Mouse (Mus musculus) right cerebral cortex, postnatal 4 days (tissue): ENCODE measurements around the gene Akap10.
"Not testable (repeated sequence)": the region's sequence is repeated elsewhere in the genome, so short reads cannot be mapped to it uniquely, and the experiment has no call there.

ENCODE experiments used
- DNase-seq: peaks from one replicate; pipeline ENCODE4 v3.0.0-alpha.2; 2022

The Akap10 gene

DNA sequence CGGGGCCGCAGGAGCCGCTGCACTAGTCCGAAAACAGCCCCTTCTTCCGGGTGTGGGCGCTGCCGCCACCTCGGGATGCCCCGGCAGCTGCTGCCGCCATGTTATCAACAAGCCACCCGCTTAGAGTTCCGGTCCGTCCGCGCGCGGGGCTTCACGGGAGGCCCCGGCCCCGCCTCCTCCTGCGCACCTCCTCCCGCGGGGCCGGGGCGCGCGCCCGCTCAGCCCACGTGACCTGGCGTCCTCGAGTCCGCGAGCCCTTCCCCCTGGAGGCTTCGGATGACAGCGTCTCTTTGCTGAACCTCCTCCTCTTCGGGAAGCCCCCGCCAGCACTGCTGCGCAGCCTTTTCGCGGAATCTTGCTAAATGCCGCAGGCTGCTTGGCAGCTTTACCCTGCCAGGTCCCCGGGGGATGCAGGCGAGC is at the start of gene Akap10:
Gene Akap10, minus strand, starts transcription at position 155 of the 420 bp plus-strand sequence.
- DNase-seq: peak; percentile 95

DNA sequence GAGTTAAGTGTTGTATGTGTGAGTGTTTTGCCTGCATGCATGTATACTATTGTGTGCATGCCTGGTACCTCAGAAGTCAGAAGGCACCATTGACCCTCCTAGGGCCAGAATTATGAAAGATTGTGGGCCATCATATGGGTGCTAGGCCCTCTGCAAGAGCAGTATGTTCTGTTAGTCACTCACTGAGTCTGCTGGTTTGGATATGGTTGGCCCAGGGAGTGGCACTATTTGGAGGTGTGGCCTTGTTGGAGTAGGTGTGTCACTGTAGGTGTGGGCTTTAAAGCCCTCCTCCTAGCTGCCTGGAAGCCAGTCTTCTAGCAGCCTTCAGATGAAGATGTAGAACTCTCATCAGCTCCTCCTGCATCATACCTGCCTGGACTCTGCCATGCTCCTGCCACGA is 45.7 kb upstream of the Akap10 start:
- no peak for DNase-seq

GRCm38 (mm10) chr11:61974106-61974707 is 44.2 kb upstream of the Akap10 start:
- DNase-seq: no peak

DNA sequence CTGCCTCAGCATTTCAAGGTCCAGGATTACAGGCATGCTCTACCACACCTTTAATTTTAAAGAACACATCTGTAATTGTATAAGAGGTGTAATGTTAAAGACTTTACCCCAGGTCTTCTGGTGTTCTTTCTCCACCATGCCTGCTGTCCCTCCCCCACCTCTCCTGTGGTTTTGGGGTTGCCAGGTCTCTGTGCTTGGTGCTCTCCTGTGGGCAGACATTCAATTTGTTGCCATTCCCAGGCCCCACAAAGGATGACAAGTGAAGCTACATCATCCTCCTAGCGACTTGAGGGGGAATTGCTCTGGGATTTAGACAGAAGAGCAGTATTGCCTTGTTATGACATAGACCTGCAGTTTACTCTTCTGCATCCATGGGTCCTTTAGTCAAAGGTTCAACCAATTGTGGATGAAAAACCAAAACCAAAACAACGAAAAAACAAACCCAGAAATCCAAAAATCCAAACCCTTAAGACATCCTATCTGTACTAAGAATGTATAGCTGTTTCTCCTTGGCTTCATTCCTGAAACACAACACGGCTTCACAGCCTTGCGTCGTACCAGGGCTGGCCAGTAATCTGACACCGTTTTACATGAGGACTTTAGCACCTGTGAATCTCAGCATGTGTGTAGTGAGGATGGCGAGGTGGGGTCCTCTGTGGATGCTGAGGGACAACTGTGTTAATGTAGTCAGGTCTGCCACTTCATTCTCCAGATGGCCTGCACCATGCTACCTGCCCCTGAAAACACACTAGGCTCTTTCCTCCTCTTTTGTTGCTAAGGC is 41.6 kb upstream of the Akap10 start:
- DNase-seq: no peak

DNA sequence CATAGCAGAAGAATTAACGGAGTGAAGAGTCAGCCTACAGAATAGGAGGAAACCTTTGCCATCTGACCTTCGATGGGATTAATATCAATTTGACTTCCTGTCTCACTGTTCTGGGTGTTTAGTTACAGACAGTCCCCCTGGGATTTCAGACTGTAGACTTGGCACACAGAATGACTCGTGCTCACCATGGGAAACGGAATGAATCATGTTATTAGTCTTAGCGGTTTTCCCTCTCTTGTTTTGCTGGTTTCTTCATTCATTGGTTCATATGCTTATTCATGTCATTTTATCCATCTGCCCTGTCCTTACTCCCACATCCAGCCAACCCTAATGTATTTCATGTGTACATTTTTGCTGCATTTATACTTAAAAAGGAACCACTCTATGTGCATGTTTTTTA is 40.8 kb upstream of the Akap10 start:
- DNase-seq: no peak

GRCm38 (mm10) chr11:61968875-61969274 is 38.8 kb upstream of the Akap10 start:
- DNase-seq: no peak

DNA sequence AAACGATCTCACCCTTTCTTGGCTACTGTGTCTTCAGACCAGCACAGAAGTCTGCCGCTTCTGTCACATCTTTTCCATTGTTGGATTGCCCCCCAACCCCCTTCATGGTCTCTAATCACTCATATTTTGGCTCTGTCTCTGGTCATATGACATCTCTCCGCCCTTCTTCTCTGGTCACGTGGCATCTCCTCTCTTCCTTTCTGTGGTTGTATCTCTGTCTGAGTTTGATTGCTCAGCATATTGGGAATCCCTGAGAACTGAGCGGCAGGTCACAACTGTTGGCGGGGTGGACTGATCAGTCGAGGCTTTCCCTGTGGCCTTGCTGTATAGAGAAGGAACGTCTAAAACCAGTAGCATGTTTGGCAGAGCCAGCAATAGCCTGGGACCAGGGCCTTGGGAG is 37.0 kb upstream of the Akap10 start:
- no peak for DNase-seq

- no peak for DNase-seq
Measured at GRCm38 (mm10) chr11:61964611-61965010, 34.6 kb upstream of the Akap10 start.

- no peak for DNase-seq
Measured at GRCm38 (mm10) chr11:61963193-61963592, 33.1 kb upstream of the Akap10 start.

DNA sequence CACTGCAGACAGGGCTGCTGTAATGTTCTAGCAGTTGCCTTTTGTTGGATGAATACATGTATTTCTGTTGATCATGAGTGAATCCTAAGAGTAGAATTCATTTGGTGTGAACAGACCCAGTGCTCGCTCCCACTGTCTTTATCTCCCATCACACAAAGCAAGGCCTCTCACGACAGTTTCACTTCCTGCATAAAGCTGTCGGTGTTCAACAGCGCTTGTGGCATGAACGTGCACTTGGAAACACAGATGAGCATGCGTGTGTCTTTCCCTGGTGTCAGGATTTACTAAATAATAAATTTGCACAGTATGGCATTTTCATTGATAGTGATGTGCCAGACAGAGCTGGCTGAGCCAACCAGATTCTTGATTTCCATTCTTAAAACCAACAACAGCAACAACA is 32.6 kb upstream of the Akap10 start:
- no peak for DNase-seq

GRCm38 (mm10) chr11:61960096-61960495 is 30.0 kb upstream of the Akap10 start:
- DNase-seq: no peak

- DNase-seq: not testable (repeated sequence)
Measured at GRCm38 (mm10) chr11:61958706-61959105, 28.7 kb upstream of the Akap10 start.

GRCm38 (mm10) chr11:61957296-61957813 is 27.3 kb upstream of the Akap10 start:
- DNase-seq: no peak

GRCm38 (mm10) chr11:61956572-61957295 is 26.7 kb upstream of the Akap10 start, which contains the start of gene Specc1:
Gene Specc1 (plus strand): TSS chr11:61956763.
- DNase-seq: peak; percentile 98

GRCm38 (mm10) chr11:61955951-61956350 is 25.9 kb upstream of the Akap10 start:
- DNase-seq: no peak

- no peak for DNase-seq
Measured at GRCm38 (mm10) chr11:61955136-61955535, 25.1 kb upstream of the Akap10 start.

DNA sequence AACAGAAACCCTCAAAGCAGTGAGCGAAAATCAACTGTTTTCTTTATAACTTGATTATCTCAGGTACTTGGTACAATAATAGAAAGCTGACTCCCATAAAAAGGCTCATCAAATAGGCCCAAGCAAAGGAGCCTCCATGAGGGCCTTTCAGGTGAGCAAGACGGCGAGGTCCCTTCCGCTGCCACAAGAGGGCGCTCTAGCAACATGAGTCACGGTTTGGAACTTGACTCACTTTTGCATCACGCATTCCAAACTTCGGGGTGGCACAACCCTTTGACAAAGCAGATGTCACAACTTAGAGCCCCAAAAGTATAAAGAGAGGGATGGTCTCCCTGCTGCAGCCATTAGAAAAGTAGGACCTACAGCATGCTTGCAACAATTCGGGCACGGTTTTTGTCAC is 20.6 kb upstream of the Akap10 start:
- peak; percentile 94 for DNase-seq

GRCm38 (mm10) chr11:61949315-61949714 is 19.3 kb upstream of the Akap10 start:
- peak; percentile 63 for DNase-seq

DNA sequence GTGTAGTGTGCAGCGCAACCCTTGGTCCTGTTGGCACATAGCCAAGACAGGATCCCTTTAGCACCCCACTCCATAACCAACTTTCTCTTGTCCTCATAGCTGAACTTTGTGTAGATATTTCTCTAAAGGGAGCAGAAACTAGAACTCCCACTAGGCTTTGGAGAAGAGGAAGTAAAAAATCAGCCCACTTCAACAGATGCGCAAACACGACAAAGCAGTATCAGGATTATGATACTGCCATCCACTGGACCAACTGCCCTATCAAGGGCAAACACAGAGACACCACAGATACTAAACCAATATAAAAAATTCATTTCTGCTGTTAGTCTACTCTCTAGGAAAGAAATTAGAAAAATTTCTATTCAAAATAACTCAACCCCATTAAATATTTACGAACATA is 16.6 kb upstream of the Akap10 start:
- no peak for DNase-seq

DNA sequence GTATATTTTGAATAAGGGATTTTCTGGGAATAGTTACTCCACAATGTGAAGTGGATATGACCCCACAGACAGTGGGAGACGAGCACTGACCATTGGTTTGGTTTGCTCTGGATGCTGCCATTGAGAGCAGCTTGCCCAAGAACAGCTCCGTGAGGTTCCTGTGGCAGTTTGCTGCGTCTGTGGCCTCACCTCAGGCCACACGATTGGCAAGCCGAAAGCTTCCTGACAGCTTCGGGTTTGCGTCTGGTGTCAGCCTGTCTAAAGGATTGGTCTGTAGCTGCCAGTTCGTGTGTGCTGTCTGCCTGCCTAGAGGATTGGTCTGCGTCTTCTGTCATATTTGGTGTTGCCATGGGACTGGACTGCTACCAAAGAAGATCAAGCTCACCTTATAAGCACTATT is 14.4 kb upstream of the Akap10 start:
- DNase-seq: no peak

GRCm38 (mm10) chr11:61942903-61943302 is 12.9 kb upstream of the Akap10 start:
- DNase-seq: no peak

- DNase-seq: no peak
Measured at GRCm38 (mm10) chr11:61937761-61938160, 7.7 kb upstream of the Akap10 start.
